Mouse (Mus musculus) frontal cortex, postnatal 25 days (tissue): Measurements from ENCODE around the gene Olfr323.

Experiments used
- DNase-seq, 2 experiments: peaks; one replicate each; pipeline ENCODE4 v3.0.0; 2022; ENCODE audit warnings: low spot score in 2 of 2

Gene Olfr323

DNA sequence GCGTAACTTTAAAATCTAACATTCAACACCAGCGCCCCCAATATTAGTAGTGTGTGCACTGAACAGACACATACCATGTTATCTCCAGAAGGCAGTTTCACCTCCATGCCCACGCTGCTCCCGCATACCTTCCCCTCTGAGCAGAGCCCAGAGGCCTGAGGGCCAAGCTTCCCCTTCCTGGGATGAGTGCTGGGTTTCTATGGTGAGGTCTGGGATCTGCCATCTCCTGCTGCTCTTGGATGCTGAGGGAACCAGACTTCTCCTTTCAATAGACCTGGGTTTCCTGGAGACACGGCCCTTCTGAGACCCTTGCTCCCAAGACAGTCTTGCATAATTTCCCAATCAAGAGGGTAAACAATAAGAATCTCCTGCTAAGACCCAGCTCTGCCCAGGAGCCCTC lies at the start of gene Olfr323:
Gene Olfr323, minus strand, starts transcription at position 101 of the 400 bp plus-strand sequence.
- no peak for DNase-seq

DNA sequence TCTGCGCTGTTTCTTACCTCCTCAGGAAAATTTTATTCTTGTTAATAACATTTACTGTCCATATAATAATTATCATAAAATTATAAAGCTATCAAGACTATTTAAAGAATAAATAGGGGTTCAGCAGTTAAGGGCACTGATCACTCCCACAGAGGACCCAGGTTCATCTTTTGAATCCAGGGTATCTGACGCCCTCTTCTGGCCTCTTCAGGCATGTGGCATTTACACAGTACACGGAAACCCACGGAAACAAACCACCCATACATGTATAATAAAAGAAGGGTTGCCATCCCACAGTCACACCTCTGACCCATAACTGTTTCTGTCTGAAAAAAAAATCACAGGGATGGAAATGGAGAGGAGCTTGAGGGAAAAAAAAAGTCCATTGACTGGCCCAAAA lies 41.5 kb upstream of the Olfr323 start:
- no peak for DNase-seq

DNA sequence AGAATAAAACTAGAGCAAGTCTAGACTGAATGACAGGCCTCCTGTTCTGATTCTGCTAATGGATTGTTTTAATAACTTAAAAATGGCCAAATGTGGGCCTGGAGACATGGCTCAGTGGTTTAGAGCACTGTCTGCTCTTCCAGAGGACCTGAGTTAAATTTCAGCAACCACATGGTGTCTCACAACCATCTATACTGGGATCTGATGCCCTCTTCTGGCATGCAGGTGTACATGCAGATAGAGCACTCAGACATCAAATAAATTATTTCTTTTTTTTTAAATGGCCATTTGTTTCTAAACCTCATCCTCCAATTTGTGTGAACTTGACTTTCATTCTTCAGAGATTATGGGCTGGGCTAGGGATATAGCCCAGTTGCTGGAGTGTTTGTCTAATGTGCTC lies 39.0 kb upstream of the Olfr323 start:
- no peak for DNase-seq

DNA sequence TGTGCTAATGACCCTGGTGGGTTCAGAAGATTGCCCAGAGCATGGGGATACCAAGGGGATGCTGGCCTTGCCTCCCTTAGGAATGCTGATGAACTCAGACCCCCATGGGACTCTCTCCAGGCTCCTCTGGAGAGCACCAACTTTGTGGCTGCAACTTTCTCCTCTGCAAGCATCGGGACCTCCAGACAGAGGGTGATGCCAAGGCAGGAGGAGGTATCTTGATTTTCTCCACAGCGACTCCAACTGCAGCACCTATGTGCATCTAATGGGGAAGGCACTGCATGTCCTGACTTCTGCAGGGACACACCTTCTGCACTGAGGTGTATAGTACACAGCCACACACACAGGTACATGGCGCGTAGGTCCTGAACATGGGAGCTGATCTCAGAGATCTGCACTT lies 28.3 kb upstream of the Olfr323 start, which contains the start of gene Olfr322:
Gene Olfr322, plus strand, starts transcription at position 187 of the 400 bp plus-strand sequence.
- no peak for DNase-seq

DNA sequence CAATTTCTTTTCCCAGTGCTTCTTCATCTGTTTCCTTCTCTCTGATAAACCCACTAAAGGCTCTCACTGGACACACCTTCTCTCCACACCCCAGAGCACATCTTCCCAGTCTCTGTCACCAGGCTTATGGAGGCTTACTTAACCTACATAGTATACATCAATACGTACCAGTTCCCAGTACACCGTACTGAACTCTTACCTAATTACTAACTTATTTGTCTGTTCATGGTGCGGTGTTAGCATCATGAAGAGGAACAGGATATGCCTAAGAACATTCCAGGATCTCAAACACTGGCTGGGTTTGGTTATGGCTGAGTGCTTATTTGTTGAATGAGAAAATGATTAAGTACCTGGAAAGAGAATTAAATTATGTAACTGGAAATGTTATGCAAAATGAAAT lies 24.9 kb upstream of the Olfr323 start:
- no peak for DNase-seq

DNA sequence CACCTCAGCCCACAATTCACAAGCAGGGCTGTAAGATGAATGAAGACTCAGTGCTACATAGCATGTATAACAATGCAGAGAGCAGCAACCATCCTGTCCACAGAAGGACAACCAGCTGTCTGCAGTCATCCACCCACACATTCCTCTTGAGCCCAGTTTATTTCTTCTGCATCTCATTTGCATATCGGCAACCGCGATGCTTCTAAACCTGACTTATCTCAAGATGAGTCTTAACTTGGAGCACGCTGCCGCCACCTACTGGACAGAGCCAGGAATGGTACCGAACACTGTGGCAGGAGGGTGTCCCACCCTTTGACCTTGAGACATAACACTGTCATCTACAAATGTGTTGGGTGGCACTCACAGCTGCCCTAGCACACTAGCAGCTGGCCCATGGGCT lies 13.0 kb upstream of the Olfr323 start:
- DNase-seq: no peak

DNA sequence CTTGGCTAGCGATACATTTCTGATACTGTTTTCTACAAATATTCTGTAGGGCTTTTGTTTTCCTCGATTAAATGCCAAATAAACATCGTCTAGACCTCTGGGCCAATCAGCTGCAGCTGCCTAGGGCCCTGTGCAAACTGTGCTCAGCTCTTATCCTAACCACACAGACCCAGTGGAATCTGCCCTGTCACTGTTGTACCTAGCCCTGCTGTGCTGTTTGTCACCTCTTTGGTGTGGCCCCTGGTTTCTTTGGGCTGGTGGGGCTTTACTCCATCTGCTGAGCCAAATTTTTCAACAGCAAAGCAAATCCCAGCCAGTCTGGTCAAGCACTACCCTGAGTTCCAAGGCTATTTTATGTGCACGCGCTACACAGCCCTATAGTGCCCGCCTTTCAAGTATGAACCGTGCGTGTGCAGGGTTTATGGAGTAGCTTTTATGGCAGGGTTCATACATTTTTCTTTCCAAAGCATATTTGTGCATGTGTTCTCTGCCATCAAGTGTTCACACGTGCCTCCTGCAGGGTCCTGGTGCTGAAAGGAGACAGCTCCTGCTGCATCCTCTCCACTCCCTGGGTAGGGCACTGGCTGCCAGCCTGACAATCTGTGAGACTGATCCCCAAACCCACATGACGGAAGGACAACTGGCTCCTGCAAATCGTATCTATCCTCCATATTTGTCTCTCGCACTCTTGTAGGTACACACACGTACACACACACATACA lies 11.5 kb upstream of the Olfr323 start:
- no peak for DNase-seq

DNA sequence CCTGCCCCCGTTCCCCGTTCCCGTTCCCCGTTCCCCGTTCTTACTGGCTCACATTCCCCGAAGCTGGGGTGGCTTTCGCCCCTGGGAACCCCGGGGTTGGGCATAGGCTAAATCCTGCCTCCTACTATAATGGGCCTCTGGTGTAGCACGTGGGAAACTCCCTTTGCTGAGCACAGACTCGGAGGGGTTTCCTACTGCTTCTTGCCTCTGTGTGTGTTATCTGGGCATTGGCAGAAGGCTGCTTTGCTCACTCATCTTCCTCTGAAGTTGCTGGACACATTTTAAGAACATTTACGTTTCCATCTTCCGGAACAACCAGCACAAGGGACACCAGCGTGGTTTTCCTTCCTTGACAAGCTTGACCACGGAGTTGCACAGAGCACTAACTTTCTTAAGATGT lies 10.8 kb upstream of the Olfr323 start:
- no peak for DNase-seq

DNA sequence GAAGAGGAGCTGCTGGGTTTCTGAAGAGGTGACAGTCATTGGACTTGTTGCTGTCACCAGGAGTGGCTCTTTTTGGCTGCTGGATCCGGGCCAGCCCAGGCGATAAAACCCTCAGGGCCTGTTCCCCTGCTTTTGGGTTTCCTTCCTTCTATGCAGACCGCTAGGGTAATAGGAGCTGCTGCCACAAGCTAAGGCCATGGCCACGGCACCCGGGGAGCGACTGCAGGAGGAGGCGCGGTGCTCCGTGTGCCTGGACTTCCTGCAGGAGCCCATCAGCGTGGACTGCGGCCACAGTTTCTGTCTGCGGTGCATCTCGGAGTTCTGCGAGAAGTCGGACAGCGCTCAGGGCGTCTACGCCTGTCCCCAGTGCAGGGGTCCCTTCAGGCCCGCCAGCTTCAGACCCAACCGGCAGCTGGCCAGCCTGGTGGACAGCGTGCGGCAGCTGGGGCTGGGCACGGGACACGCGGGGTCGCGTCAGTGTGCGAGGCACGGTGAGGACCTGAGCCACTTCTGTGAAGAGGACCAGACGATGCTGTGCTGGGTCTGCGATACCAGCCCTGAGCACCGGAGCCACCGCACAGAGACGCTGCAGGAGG lies 10.1 kb upstream of the Olfr323 start, which contains the start of gene Trim58:
Gene Trim58, plus strand, starts transcription at position 194 of the 596 bp plus-strand sequence.
- DNase-seq: no peak

DNA sequence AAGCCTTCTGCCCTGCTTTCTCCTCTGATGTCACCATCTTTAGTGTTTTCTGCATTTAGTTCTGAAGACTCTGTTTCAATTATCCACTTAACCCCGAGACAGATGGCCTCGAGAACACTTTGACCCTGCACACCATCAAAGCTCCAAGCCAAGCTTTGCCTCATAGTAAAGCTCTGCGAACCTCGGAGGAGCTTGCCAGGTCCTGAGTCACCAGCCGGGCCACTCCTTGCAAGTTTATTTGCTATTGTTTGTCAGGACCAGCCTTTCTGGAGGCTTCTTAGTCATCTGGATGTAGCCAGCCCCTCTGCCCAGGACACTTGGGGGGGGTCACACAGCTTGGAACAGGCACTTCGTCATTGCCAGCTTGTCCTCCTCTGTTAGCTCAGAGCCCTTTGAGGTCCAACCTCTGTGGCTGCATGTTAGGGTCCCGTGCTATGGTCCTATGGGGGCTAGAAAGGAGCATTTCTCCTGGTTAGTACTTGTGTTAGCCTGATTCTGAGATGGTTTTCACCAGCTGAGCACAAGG lies 7.9 kb upstream of the Olfr323 start:
- DNase-seq: no peak

DNA sequence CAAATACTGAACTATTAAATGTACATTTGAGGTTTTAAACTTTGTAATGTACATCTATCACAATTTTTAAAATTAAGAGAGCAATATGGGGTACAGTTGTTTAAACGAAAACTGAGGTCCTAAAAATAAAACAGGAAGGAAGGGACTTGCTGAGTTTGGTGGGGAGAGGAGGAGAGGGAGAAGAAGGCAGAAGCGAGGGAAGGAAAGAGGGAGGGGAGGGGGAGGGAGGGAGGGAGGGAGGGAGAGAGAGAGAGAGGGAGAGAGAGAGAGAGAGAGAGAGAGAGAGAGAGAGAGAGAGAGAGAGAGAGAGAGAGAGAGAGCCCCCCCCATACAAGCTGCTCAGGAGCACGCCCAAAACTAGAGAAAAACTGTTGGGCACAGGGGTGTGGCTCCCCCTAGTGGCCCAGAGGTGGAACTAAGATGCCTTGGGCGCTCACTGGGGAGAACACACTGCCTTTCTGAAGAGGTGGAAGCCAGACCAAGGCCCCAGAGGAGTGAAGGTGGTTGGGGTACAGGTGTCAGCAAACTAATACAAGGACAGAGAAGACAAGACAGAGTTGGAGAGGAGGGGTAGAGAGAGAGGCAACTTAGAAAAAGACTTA lies 6.2 kb upstream of the Olfr323 start:
- DNase-seq: peak in 1 of 2 experiments; percentile 13

DNA sequence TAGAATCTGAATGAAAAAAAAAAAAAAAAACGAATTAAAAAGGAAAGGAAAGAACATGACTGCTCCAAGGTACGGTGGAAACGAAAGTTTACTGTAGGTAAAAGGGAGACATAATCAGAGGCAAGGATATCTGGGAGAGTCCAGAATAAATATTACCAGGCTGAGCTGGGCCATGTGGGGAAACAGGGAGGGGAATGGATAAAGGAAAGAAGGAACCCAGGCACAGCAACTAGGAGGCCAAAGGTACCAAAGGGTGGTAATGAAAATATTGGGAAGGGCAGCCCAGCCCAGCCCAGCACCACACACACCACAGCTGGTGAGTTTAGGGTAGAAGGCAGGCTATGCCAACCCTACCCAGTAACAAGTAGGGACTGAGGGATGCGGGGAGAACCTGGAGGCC lies 4.6 kb upstream of the Olfr323 start:
- no peak for DNase-seq

DNA sequence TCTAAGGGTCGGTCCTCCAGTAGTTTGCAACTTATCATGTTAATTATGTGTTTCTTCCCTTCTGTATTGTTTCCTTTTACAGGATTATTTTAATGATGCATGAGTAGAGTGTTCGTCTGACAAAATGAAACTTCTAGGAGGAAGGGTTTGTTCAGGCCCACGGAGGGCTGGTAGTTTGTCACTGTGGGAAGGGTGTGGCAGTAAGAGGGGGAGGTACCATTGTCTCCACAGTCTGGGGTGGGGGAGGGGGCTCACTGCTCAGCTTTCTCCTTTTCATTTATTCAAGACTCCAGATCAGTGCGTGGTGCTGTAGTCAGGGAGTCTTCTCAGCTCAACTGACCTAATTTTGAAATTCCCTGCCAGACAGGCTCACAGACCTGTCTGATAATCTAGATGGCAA lies 4.2 kb downstream of the Olfr323 start:
- no peak for DNase-seq

DNA sequence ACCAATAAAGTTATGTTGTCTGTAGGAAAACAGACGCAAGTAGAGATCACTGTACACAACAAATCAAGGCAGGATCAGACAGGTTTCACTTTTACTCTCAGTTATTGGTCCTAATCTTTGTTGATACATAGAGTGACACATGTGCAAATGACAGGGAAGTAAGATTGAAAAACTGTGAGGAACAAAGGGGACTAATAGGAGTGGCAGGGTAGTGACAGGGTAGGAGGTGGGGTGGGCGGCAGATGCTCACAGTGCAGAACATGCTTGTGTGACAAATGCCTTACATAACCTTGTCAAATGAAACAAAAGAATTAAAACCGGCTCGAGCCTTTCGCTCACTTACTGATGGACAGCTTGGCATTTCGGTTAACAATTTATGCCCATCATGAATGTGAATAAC lies 11.5 kb downstream of the Olfr323 start:
- no peak for DNase-seq

DNA sequence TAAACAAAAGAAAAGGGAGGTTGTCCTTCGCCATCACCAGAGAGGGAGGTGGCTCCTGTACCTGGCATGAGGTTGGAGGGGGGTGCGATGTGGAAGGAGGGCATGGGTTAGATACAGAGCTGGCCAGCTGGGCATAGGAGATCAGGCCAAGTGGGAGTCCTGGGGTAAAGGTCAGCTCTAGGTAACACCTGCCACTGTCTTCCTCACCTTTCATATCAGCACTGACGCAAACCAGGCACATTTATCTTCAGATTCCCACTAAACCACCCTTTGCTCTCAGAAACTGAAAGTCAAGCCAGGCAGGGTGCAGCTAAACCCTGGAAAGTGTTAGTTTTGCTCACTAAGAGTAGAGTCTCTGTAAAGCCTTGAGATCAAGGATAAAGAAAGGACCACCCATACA lies 11.9 kb downstream of the Olfr323 start:
- no peak for DNase-seq

DNA sequence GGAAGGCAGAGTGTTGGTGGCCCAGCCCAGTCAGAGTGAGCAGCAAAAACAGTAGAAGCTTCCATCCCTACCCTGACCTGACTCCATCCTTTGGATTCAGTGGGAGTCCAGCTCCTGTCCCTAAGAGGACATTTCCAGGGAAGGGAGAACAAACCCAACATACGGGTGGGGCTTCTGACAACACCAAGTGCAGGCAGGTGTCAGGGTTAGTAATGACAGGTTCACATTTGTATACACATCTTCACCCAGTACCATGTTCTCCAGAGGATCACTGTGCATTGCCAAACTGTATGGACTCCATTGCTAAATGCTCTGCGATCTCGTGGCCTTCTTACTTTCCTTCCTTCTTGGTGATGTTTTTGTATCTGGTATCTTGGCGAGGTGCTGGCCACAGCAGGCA lies 14.3 kb downstream of the Olfr323 start, which contains the start of gene 2210407C18Rik:
Gene 2210407C18Rik, minus strand, starts transcription at position 101 of the 400 bp plus-strand sequence.
- no peak for DNase-seq

DNA sequence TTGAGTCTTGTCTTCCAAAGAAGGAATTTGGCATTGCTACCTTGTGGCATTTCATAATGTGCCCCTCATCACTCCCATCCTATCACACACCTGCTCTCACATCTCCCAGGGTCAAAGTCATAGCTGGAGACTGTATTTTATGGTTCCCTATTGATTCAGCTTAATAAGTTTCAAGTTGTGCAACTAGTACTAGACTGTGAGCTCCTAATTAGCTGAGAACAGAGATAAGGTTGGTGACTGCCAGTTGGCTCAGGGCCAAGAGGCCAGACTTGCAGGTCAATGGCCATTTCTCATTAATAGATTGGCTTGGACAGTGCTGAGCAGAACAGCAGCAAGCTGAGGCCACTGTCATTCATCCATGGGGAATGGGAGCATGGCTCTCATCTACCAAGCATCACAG lies 15.8 kb downstream of the Olfr323 start:
- DNase-seq: no peak

DNA sequence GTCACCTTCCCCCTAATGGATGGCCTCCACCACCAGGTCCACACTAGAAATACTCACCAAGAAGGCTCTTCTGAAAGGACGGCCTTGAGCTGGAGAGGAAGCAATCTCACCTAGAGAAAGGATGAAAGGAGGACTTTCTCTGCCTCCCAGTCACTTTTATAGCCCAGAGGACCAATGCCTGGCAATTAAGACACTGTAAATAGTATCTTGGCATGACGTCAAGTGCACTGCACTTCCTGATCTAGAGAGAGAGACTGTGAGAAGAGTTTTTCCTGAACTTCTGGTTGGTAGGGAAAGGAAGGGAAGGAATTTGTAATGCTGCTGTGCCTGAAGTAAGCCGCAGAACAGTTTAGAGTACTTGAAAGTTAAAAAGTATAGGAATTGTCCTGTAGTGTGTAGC lies 16.9 kb downstream of the Olfr323 start:
- no peak for DNase-seq

DNA sequence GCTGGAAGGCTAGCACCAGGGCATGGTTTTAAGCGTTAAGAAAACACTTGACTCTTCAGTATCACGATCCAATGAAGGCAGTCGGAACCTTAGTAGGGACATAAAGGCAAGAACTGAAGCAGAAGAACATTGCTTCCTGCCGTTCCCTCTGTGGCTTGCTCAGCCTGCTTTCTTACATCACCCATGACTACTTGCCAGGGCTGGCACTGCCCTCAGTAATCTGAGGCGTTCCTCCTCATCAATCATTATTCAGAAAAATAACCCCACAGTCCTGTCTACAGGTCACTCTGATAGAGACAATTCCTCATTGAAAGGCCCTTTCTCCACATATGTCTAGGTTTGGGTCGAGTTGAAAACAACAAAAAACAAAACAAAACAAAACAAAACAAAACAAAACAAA lies 23.3 kb downstream of the Olfr323 start:
- DNase-seq: no peak

DNA sequence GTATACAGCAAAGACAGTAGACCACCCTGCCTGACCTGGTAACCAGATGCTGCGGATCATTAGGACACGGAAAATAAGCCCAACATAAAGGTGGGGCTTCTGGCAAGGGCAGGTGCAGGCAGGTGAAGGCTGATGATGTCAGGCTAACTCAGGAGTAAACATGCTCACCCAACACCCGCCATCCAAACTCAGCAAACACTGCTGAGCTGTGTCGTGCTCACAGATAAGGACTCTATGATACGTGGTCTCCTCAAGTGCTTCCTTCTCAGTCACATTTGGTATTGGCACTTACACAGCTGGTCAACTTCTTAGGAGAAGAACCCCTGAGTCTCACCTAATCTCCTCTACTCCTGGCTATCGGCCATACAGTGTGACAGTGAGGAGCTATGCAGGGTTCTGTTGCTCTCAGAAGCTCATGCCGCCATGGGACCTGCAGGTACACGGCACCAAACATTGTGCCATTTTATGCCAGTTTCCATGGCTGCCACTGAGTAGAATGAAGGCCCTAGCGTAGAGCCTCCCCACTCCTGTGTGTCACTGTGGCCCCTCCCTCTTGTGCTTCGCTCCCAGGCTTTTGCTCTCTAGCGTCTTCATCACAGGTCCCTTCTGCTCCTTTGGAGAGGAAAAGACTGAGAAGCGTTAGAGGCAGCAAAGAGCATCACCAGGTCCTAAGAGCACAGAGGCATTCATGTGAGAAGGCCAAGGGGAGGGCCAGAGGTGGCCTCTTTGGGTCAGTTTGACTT lies 24.0 kb downstream of the Olfr323 start:
- DNase-seq: no peak

DNA sequence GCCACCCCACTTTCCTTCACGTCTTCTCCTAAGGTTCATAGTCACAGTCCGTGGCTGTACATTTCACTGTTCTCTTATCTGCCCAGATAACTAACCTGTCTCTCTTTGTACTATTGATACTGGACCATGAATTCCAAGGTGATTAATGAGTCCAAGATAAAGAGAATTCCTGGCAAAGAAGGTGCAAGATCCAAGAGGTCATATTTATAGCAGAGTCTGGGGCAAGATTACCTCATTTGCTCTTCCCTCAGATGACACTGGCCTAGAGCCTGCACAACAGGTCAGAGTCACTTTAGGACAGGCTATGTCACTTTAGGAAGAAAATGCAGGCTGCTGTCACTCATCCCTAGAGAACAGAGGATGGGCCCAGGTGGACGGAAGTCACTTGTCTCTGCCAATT lies 25.1 kb downstream of the Olfr323 start:
- no peak for DNase-seq

DNA sequence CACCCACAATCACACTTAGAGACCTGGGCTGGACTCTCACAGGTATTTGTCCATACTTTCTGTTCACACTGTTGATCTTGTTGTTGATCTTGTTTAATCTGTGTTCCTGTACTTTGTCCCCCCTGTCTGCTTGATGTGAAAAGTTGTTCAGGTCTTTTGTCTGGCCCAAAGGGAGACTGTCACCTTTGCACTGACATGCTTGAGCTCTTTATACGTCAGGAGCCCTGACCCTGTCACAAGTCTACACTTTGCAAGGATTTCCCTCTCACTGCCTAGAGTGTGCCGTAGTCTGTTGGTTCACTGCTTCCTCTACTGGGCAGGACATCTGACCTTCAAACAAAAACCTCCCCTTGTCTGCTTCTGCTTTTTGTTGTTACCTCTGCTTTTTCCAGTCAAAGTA lies 25.6 kb downstream of the Olfr323 start:
- DNase-seq: no peak
